Mouse (Mus musculus): ENCODE data around the gene Olfr1288. TPM values are rescaled to one million over a fixed set of nuclear protein-coding genes. Genes with fewer than 3 reads are reported as not detected.

The Olfr1288 gene
- polyA plus RNA-seq, 1 experiment from 2014 or later = not detected

Other genes starting within 250 kb of the Olfr1288 start
- gene 4930430A15Rik, start 244.5 kb upstream of the Olfr1288 start, polyA plus RNA-seq (2014; fragmentation: Nextera tagmentation; extraction: Ambion mirVana) = not detected in 2 replicates
- gene Olfr1275, start 238.8 kb upstream of the Olfr1288 start, polyA plus RNA-seq (2014; fragmentation: Nextera tagmentation; extraction: Ambion mirVana) = not detected in 2 replicates
- not detected in 2 replicates for gene Olfr1276, start 219.6 kb upstream of the Olfr1288 start, polyA plus RNA-seq (2014; fragmentation: Nextera tagmentation; extraction: Ambion mirVana)
- gene Olfr1277, start 200.0 kb upstream of the Olfr1288 start, polyA plus RNA-seq (2014; fragmentation: Nextera tagmentation; extraction: Ambion mirVana) = not detected in 2 replicates
- gene Olfr1278, start 184.0 kb upstream of the Olfr1288 start, polyA plus RNA-seq (2014; fragmentation: Nextera tagmentation; extraction: Ambion mirVana) = not detected in 2 replicates
- not detected in 2 replicates for gene Olfr1279, start 173.5 kb upstream of the Olfr1288 start, polyA plus RNA-seq (2014; fragmentation: Nextera tagmentation; extraction: Ambion mirVana)
- not detected in 2 replicates for gene Olfr1280, start 160.1 kb upstream of the Olfr1288 start, polyA plus RNA-seq (2014; fragmentation: Nextera tagmentation; extraction: Ambion mirVana)
- not detected in 2 replicates for gene Olfr1281, start 147.6 kb upstream of the Olfr1288 start, polyA plus RNA-seq (2014; fragmentation: Nextera tagmentation; extraction: Ambion mirVana)
- gene Olfr1282, start 138.0 kb upstream of the Olfr1288 start, polyA plus RNA-seq (2014; fragmentation: Nextera tagmentation; extraction: Ambion mirVana) = not detected in 2 replicates
- not detected in 2 replicates for gene Olfr1283, start 107.3 kb upstream of the Olfr1288 start, polyA plus RNA-seq (2014; fragmentation: Nextera tagmentation; extraction: Ambion mirVana)
- not detected in 2 replicates for gene Olfr1284, start 98.6 kb upstream of the Olfr1288 start, polyA plus RNA-seq (2014; fragmentation: Nextera tagmentation; extraction: Ambion mirVana)
- not detected in 2 replicates for gene Olfr1286, start 51.0 kb upstream of the Olfr1288 start, polyA plus RNA-seq (2014; fragmentation: Nextera tagmentation; extraction: Ambion mirVana)
- not detected in 2 replicates for gene Olfr1287, start 25.0 kb upstream of the Olfr1288 start, polyA plus RNA-seq (2014; fragmentation: Nextera tagmentation; extraction: Ambion mirVana)
- not detected in 2 replicates for gene Olfr1289, start 6.7 kb downstream of the Olfr1288 start, polyA plus RNA-seq (2014; fragmentation: Nextera tagmentation; extraction: Ambion mirVana)
- gene Olfr1290, start 19.7 kb downstream of the Olfr1288 start, polyA plus RNA-seq (2014; fragmentation: Nextera tagmentation; extraction: Ambion mirVana) = not detected in 2 replicates
- not detected in 2 replicates for gene Olfr1291-ps1, start 23.1 kb downstream of the Olfr1288 start, polyA plus RNA-seq (2014; fragmentation: Nextera tagmentation; extraction: Ambion mirVana)
- gene Olfr1293-ps, start 51.1 kb downstream of the Olfr1288 start, polyA plus RNA-seq (2014; fragmentation: Nextera tagmentation; extraction: Ambion mirVana) = not detected in 2 replicates
- not detected in 2 replicates for gene Olfr1294, start 66.2 kb downstream of the Olfr1288 start, polyA plus RNA-seq (2014; fragmentation: Nextera tagmentation; extraction: Ambion mirVana)
- gene Olfr1295, start 95.6 kb downstream of the Olfr1288 start, polyA plus RNA-seq (2014; fragmentation: Nextera tagmentation; extraction: Ambion mirVana) = 0.22 TPM in 1 of 2 replicates, not detected in the other
- 0.13 and 0.37 TPM in 2 replicates for gene Olfr1297, start 152.4 kb downstream of the Olfr1288 start, polyA plus RNA-seq (2014; fragmentation: Nextera tagmentation; extraction: Ambion mirVana)
- not detected in 2 replicates for gene Olfr1298, start 175.1 kb downstream of the Olfr1288 start, polyA plus RNA-seq (2014; fragmentation: Nextera tagmentation; extraction: Ambion mirVana)
- not detected in 2 replicates for gene Olfr1299, start 187.3 kb downstream of the Olfr1288 start, polyA plus RNA-seq (2014; fragmentation: Nextera tagmentation; extraction: Ambion mirVana)